Mouse (Mus musculus): ENCODE measurements around the gene Vmn1r184.
"Not testable (repeated sequence)": the region's sequence is repeated elsewhere in the genome, so short reads cannot be mapped to it uniquely, and the experiment has no call there.

Vmn1r184 gene

DNA sequence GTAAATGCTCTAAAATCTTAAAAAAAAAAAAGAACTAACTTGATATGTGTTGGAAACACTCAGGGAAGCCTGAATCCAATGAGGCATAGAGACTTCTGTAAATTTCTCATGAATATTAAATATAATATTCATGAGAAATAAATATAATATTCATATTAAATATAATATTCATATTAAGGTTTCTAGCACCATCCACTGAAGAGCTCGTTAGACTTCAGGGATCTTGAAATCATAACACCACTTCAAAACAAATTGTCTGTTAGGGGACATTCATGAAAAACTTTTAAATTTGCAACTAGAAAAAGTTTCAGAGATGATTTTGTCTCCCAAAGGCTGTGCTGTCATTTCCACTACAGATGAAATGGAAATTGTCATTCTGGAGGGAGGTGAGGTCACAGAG is at the start of gene Vmn1r184:
Gene Vmn1r184, plus strand, starts transcription at position 301 of the 400 bp plus-strand sequence.
- not testable (repeated sequence) for DNase-seq (ENCODE audit: low spot score)

GRCm38 (mm10) chr7:26303429-26304166 is 43.5 kb downstream of the Vmn1r184 start:
- DNase-seq (ENCODE audit: low spot score), result not testable (repeated sequence)

DNA sequence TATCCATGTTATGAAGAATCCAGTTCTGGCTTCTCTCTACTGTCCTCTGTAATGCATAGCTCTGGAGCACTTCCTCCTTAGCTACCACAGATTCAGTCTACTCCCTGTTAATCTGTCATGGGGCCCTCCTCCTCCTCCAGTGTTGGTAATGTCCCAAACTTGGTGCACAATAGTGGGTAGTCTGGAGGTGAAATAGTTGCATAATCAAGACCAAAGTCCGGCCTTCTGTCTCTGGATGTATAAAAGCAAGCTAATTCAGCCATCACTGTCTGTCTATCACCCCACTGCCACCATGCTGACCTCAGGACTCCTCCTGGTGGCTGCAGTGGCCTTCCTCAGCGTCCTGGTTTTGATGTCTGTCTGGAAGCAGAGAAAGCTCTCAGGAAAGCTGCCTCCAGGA is 46.8 kb downstream of the Vmn1r184 start, which contains the start of gene Cyp2a4:
Gene Cyp2a4, plus strand, starts transcription at position 244 of the 400 bp plus-strand sequence.
- not testable (repeated sequence) for DNase-seq (ENCODE audit: low spot score)

- not testable (repeated sequence) for DNase-seq (ENCODE audit: low spot score)
Observed at GRCm38 (mm10) chr7:26311786-26312185, 51.7 kb downstream of the Vmn1r184 start.

- not testable (repeated sequence) for DNase-seq (ENCODE audit: low spot score)
Observed at GRCm38 (mm10) chr7:26315194-26315593, 55.1 kb downstream of the Vmn1r184 start.

- not testable (repeated sequence) for DNase-seq (ENCODE audit: low spot score)
Observed at GRCm38 (mm10) chr7:26315809-26316208, 55.7 kb downstream of the Vmn1r184 start.
